Mouse (Mus musculus): ENCODE data around the gene Syap1.
"Not testable (repeated sequence)": the region's sequence is repeated elsewhere in the genome, so short reads cannot be mapped to it uniquely, and the experiment has no call there.

Gene Syap1

GRCm38 (mm10) chrX:162830313-162830712 is 57.9 kb downstream of the Syap1 start:
- DNase-seq (ENCODE audit: inconsistent ontology term) = not testable (repeated sequence)

GRCm38 (mm10) chrX:162829741-162830140 is 58.5 kb downstream of the Syap1 start:
- DNase-seq (ENCODE audit: inconsistent ontology term) = no peak

- peak; percentile 97 for DNase-seq (ENCODE audit: inconsistent ontology term)
Observed at GRCm38 (mm10) chrX:162829203-162829708, 59.0 kb downstream of the Syap1 start, which contains the start of gene Txlng. Txlng (minus strand) TSS chrX:162829454.

- no peak for DNase-seq (ENCODE audit: inconsistent ontology term)
Observed at GRCm38 (mm10) chrX:162828783-162829182, 59.5 kb downstream of the Syap1 start.

- DNase-seq (ENCODE audit: inconsistent ontology term) = no peak
Observed at GRCm38 (mm10) chrX:162828016-162828415, 60.2 kb downstream of the Syap1 start.
